Comparison of ENCODE assay signal across 18 mouse cellular contexts in genomic region chr2:64955441-64955840, GRCm38 (mm10).
"Had no signal": no experiment of that assay in that cellular context is flagged by ENCODE, and none has a peak within 500 bp of the region (broad histone marks: within the 10 kb centered on the region; RNA-seq: fewer than 3 reads in every experiment).

No protein-coding gene starts in this region.

- H3K4me3 ChIP-seq: left cerebral cortex, adult 2 months; liver, embryonic 13.5 days; stomach, embryonic 15.5 days had no signal

- H3K27ac ChIP-seq: left cerebral cortex, adult 2 months; liver, embryonic 13.5 days; stomach, embryonic 15.5 days had no signal

- DNase-seq: kidney, adult 18-20 months; kidney, adult 9 months; kidney, postnatal 14 days; kidney, postnatal 4 days; layer of hippocampus, adult 9-11 months; layer of hippocampus, postnatal 36 days; liver, embryonic 13.5 days; lung, adult 2 months; lung, postnatal 14 days; lung, postnatal 4 days; midbrain, embryonic 14.5 days; retina, postnatal 1 day; right cerebral cortex, postnatal 25 days; spleen, adult 18-20 months; thymus, adult 2 months; thymus, postnatal 14 days had no signal
